Mouse (Mus musculus) retina, adult 2 months (tissue): ENCODE results near the gene Fam214a.
A peak's percentile ranks its signal among the peaks of the same experiment; 100 is the strongest.

Experiments
- DNase-seq: peaks from one replicate; pipeline ENCODE4 v3.0.0-alpha.2; 2012; ENCODE audit warnings: low read depth, low spot score

Fam214a gene

GRCm38 (mm10) chr9:74952756-74953247 is at the start of gene Fam214a:
Gene Fam214a (plus strand): TSS chr9:74952884.
- DNase-seq, result peak; percentile 69

GRCm38 (mm10) chr9:74904866-74905508 is 47.7 kb upstream of the Fam214a start:
- DNase-seq, result peak; percentile 77

GRCm38 (mm10) chr9:74906951-74907350 is 45.7 kb upstream of the Fam214a start:
- DNase-seq, result no peak

- DNase-seq, result no peak
Measured at GRCm38 (mm10) chr9:74909245-74909644, 43.4 kb upstream of the Fam214a start.

- no peak for DNase-seq
Measured at GRCm38 (mm10) chr9:74910226-74910759, 42.4 kb upstream of the Fam214a start.

- no peak for DNase-seq
Measured at GRCm38 (mm10) chr9:74911430-74911829, 41.3 kb upstream of the Fam214a start.

GRCm38 (mm10) chr9:74911919-74912318 is 40.8 kb upstream of the Fam214a start:
- no peak for DNase-seq

- no peak for DNase-seq
Measured at GRCm38 (mm10) chr9:74912619-74913376, 39.9 kb upstream of the Fam214a start.

- DNase-seq, result no peak
Measured at GRCm38 (mm10) chr9:74915611-74916010, 37.1 kb upstream of the Fam214a start.

GRCm38 (mm10) chr9:74920450-74920849 is 32.2 kb upstream of the Fam214a start:
- DNase-seq, result no peak

- no peak for DNase-seq
Measured at GRCm38 (mm10) chr9:74921422-74921821, 31.3 kb upstream of the Fam214a start.

- no peak for DNase-seq
Measured at GRCm38 (mm10) chr9:74922884-74923283, 29.8 kb upstream of the Fam214a start.

- no peak for DNase-seq
Measured at GRCm38 (mm10) chr9:74923291-74923977, 29.2 kb upstream of the Fam214a start.

GRCm38 (mm10) chr9:74925220-74925769 is 27.4 kb upstream of the Fam214a start:
- DNase-seq, result no peak

- no peak for DNase-seq
Measured at GRCm38 (mm10) chr9:74929981-74930423, 22.7 kb upstream of the Fam214a start.

GRCm38 (mm10) chr9:74930653-74931052 is 22.0 kb upstream of the Fam214a start:
- DNase-seq, result no peak

- DNase-seq, result no peak
Measured at GRCm38 (mm10) chr9:74935289-74935688, 17.4 kb upstream of the Fam214a start.

GRCm38 (mm10) chr9:74937761-74938160 is 14.9 kb upstream of the Fam214a start:
- no peak for DNase-seq

GRCm38 (mm10) chr9:74938670-74939534 is 13.8 kb upstream of the Fam214a start:
- no peak for DNase-seq

GRCm38 (mm10) chr9:74946713-74947402 is 5.8 kb upstream of the Fam214a start:
- no peak for DNase-seq
